Mouse (Mus musculus): ENCODE results near the gene Neurl1a.

The Neurl1a gene

DNA sequence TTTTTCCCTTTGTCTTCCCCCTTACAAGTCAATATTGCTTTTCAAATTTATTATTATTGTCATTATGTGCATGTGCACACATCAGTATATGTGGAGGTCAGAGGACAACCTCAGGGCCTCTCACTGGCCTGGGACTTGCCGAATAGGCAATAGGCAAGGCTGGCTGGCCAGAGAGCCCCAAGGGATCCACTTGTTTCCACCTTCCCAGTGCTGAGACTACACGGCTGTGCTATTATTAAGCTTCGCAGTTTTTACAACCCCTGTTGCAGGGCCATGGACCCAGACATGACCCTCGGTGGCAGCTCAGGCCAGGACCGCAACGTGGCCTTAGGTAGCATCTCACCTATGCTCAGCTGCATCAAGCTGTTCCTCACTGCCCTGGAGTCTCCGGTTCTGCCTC, 33.8 kb downstream of the Neurl1a start:
- no peak for DNase-seq (ENCODE audit: low spot score)

DNA sequence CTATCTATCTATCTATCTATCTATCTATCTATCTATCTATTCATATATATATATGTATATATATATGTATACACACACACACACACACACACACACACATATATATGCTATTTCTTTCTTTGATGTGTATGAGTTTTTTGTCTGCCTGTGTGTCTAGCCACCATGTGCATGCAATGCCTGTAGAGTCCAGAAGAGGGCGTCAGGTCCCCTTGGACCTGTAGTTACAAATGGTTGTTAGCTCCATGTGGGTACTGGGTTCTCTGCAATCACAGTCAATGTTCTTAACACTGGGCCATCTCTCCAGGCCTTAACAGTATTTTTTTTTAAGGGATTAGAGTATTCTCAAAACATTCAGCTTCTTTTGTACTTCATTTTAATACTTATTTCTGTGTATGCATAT, 34.9 kb downstream of the Neurl1a start:
- no peak for DNase-seq (ENCODE audit: low spot score)

DNA sequence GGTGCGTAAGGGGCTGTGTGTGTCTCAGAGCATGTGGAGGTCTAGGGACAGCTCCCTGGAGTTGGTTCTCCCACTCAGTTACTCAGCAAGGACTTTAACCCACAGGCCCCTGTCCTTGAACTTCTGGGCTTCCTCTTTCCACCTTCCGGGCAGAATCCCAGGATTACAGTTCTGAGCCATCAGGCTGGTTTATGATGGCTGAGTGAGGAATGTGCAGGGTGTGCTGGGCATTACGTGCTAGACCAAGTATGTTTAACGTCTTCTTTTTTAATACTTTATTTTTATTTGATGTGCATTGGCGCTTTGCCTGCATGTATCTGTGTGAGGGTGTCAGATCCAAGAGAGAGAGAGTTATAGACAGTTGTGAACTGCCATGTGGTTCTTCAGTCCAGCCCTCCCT, 38.1 kb downstream of the Neurl1a start:
- no peak for DNase-seq (ENCODE audit: low spot score)

DNA sequence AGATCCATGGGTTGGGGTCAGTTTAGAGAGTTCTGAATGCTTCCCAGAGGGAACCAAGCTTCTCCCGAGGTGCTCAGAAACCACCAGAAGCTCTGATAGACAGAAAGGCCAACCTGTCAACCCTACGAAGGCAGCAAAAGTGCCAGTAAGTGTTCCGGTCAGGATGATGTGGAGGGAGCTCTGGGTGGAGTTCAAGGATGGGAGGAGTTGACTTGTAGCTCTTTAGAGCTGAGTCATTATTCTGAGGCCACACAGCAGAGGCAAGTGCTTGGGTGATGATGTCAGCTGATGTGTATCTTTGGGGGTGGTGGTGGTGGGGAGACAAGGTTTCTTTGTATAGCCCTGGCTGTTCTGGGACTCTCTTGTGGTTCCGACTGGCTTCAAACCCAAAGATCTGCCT, 41.0 kb downstream of the Neurl1a start:
- DNase-seq (ENCODE audit: low spot score) = no peak

- no peak for DNase-seq (ENCODE audit: low spot score)
These were observed 41.6 kb downstream of the Neurl1a start for GRCm38 (mm10) chr19:47220232-47220631.

DNA sequence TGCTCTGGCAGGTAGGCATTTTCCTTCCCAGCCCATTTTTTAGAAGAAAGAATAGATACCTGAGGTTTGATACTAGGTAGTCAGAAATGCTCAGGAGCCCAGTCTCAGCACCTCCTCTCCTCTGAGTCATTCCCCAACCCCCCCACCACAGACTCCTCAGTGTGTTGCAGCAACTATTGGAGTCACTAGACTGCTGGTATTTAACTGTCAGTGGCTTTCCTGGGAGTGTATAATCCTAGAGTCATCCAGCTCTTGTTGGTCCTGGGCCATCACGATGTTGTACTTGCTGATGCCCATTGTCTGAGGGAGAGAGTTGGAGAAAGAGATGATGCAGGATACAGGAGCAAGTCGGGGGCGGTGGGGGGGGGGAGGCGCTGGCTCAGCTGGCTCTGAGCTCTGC, 42.4 kb downstream of the Neurl1a start:
- no peak for DNase-seq (ENCODE audit: low spot score)

- no peak for DNase-seq (ENCODE audit: low spot score)
These were observed 43.0 kb downstream of the Neurl1a start for GRCm38 (mm10) chr19:47221500-47222153.

DNA sequence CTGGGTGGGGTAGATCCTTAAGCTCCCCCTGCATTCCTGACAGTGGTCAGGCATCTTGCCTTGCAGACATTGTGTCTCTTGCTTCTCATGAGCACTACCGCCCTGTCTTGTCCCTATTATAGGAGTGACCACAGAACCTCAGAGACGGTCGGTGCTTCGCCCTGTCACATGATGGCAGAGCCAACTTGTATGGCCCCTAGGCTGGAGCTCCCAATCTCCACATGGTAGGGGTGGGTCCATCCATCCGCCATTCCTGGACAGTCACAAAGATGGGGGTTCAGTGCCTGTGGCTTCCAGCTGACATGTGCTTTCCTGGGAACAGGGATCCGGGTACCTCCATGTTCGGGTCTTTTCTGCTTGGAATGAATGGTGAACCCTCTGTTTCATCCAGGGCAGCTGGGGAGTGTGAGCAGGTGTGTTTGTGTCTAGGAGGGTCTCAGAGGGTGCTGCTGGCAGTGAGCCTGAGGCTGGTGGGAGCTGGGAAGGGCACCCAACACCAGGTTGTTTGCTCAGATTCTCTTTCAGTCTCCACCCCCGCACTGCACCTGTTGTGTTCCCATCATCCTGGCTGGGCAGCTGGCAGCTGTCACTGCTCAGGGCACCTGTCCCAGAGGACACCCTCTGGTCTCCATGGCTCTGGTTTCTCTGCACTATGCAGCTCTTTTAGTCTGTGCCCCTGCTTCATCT, 43.7 kb downstream of the Neurl1a start:
- DNase-seq (ENCODE audit: low spot score) = no peak

GRCm38 (mm10) chr19:47222841-47223557, 44.4 kb downstream of the Neurl1a start:
- DNase-seq (ENCODE audit: low spot score) = no peak

- DNase-seq (ENCODE audit: low spot score) = no peak
These were observed 46.1 kb downstream of the Neurl1a start for GRCm38 (mm10) chr19:47224743-47225142.

GRCm38 (mm10) chr19:47225791-47226190, 47.2 kb downstream of the Neurl1a start:
- no peak for DNase-seq (ENCODE audit: low spot score)

DNA sequence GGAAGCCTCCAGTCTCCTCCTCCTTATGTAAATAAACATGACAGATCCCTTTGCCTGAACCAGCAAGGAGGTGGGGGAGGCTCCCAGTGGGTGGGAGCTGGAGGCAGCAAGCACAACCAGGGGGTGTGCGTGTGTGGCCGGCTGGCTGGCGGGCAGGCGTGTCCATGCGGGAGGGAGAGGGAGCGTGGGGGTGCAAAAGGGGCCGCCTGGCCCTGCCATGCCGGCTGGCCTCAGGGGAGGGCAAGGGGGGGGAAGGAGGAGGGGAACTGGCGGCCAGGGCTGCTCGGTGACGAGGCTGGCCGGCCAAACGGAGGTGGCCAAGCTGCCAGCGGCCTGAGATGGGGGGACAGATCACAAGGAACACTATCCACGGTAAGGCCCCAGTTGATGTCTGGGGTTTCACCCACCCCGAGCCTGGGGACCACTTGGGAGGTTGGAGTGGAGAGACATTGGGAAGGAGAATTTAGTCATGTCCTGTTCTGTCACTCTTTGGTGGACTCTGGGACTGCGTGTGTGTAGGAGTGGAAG, 50.2 kb downstream of the Neurl1a start:
- peak; percentile 70 for DNase-seq (ENCODE audit: low spot score)

DNA sequence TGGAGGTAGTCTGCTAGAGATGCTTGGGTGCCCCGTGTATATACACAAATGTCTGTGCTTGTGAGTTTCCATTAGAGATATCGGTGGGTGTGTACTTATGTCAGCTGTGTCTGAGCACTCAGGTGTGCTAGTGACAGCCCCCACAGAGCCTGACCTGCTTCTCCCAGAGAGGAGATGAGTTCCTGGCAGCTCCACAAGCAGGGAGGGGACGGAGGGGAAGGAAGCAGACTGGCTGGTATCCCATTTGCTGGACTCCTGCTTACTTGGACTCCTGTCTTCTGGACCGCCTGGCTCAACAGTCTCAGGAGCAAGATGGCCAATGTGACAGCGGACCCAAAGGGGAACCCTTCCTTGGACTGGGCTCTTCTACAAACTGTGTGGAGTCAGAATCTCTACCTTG, 50.8 kb downstream of the Neurl1a start:
- no peak for DNase-seq (ENCODE audit: low spot score)

DNA sequence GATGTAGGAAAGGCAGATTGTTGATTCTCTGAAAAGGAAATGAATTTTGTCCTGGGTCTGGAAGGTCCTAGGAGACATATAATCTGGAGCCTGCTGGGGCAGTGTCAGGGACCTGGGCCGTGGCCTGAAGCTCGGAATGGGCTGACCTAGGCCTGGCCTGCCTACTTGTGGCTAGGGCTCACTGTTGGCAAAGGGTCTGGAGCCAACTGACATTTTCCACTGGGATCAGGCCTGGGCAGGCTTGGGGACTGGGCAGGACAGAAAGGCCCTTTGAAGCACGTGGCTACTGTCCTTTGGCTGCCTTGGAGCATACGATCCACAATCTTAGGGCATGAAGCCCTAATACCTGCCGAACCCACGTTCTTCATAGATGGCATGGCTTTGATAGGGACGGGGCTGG, 51.5 kb downstream of the Neurl1a start:
- DNase-seq (ENCODE audit: low spot score) = no peak

- no peak for DNase-seq (ENCODE audit: low spot score)
These were observed 52.1 kb downstream of the Neurl1a start for GRCm38 (mm10) chr19:47230682-47231081.

GRCm38 (mm10) chr19:47231389-47231788, 52.8 kb downstream of the Neurl1a start:
- DNase-seq (ENCODE audit: low spot score) = no peak

DNA sequence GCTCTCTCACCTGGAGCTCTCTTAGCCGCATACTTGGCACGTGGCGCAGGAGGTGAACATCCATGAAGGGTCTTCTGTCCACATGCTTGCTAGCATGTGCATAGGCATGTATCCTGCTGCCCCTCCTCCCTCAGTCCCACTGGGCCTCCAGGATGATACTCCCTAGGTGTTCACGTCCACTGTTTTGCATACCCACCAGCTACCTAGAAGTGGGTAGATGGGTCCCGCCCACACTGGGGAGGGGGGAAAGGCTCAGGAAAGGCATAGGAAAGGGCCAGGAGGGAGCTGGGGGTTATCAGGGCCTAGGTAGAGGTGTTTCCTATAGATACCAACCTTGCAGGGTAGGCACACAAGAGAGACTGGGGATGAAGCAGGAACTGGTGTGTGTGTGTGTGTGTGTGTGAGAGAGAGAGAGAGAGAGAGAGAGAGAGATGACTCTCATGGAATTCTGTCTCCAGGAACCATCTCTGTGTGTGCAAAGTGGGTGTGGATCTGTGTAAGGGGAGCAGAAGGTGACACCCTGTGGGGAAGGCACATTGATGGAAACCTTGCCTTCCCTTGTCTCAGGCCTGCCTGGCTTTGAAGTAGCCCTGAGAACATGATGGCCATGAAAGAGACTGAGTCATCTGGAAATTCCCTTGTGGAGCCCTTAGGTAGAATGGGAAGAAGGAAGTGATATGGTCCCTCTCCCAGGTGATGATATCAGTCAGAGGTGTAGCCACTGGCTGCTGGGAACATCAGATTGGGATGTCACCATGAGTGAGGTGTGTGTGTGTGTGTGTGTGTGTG, 53.7 kb downstream of the Neurl1a start:
- DNase-seq (ENCODE audit: low spot score) = no peak

DNA sequence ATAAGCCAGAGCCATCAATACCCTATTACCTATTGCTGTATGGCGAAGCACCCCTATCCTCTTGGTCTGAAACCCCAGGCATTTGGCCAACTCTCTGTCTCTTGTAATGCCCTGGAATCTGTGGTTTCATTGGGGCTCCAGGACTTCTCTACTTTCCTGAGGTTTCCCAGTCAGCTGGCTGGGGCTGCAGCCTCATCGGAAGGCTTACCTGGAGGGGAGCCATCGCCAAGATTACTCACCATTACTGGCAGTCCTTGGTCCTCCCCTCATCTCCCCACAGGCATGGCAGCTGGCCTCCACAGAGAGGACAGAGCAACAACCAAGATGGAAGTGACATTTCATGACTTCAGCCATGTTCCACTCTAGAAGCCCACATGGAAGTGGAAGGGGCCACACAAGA, 54.5 kb downstream of the Neurl1a start:
- DNase-seq (ENCODE audit: low spot score) = no peak

- peak; percentile 71 for DNase-seq (ENCODE audit: low spot score)
These were observed 61.5 kb downstream of the Neurl1a start for GRCm38 (mm10) chr19:47240076-47240475.

- no peak for DNase-seq (ENCODE audit: low spot score)
These were observed 62.3 kb downstream of the Neurl1a start for GRCm38 (mm10) chr19:47240957-47241356.

DNA sequence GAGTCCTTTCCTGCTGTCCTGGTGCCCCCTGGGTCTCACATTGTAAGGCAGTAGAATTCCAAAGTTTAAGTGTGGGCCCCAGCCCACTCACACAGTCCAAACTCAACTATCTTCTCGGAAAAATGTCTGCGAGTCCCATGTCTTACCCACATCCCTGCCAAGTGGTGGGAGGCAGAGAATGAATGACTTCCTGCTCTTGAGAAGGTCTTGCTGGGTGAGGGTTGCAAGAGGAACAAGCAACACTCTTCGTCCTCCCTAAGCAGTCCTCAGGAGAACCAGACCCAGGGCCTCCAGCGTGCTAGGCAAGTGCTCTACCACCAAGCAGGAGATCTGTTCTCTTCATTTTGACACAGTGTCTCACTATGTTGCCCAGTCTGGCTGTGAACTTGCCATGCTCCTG, 63.6 kb downstream of the Neurl1a start:
- no peak for DNase-seq (ENCODE audit: low spot score)

DNA sequence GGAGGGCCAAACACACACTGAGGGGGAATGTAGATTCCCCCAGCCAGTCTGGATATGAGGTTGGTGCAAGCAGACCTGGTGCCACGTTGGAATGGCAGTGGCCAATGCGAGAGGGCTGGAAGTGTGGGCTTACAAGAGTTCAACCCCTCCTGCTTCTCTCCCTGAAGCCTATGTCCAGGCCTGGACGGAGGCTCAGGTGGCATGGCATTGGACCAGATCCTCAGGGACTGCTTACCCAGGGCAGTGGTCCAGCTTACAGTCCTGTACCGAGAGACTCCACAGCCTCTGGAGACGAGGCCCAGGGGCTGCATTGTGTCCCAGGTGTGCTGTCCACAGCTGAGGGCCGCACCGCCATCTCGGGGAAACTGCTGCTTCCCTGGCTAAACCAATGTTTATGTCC, 66.9 kb downstream of the Neurl1a start:
- no peak for DNase-seq (ENCODE audit: low spot score)
